ENCODE assay signal across 7 mouse cellular contexts in the genomic region with DNA sequence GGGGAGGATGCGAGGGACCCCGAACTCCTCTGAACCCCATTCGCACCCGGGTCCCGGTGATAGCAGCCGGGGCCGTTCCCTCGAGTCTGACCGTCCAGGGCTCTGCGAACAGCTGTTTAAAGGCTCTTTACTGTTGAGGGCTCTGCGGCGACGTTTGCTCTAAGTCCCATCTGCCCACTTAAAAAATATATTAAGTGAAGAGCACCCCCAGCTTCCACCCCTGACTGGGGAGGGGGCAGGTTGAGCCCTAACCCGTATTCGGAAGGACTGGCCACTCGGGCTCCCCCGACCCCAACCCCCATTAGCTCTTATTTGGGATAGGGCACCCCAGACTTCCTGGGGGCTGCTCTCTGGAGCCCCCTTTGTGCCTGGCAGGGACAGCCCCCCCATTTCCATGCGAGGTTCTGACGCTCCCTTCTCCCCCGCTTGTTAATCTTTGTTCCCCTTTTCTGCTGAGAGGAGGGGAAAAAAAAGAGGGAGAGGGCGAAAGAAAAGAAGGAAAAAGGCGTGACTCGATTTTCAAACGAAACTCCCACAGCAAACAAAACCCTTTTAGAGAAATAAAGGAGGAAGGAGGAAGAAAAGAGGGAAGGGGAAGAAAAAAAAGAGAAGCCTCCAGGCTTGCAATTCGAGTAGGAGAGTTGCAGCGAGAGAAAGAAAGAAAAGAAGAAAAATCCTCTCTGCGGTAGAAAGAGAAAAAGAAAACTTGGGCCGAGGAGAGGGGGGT. TPM values are rescaled to one million over a fixed set of nuclear protein-coding genes. Genes with fewer than 3 reads are reported as not detected.
DNase-seq lines count a peak whose midpoint lies in the region; ATAC-seq and TF ChIP-seq lines count a peak whose summit lies in the region.

No protein-coding gene starts in this region.

- peak overlapping the region; percentile 98 for H3K9ac ChIP-seq in hindbrain, embryonic 12.5 days
- H3K9ac ChIP-seq in midbrain, embryonic 13.5 days (replicated peaks), result peak overlapping the region; percentile 93

- peak; percentile 6 for ATAC-seq in common myeloid progenitor, adult 5-6 weeks (replicated peaks; ENCODE audit: low read depth, poor library complexity, severe bottlenecking)
- peak; percentile 9; the same call in 1 of the 2 replicates for ATAC-seq in hindbrain, embryonic 12.5 days (ENCODE audit: low FRiP score)
- ATAC-seq in midbrain, embryonic 13.5 days, result peak; percentile 16

- TF ChIP-seq CTCF in left cerebral cortex, adult 2 months (IDR thresholded peaks at IDR 0.05), result no peak

- no peaks in the 10 kb centered on the region for H3K9me3 ChIP-seq in hindbrain, embryonic 12.5 days (replicated peaks)
- no peaks in the 10 kb centered on the region for H3K9me3 ChIP-seq in midbrain, embryonic 13.5 days

- WGBS in hindbrain, embryonic 12.5 days, result 0% methylated on average over 28 of the region's 28 CpGs
- under 1% methylated on average over 28 of the region's 28 CpGs for WGBS in midbrain, embryonic 13.5 days

- peak overlapping the region; percentile 88 for H3K27ac ChIP-seq in left cerebral cortex, adult 2 months
- H3K27ac ChIP-seq in hindbrain, embryonic 12.5 days, result peak overlapping the region; percentile 96
- peak overlapping the region; percentile 97 for H3K27ac ChIP-seq in midbrain, embryonic 13.5 days

- no peaks in the 10 kb centered on the region for H3K27me3 ChIP-seq in hindbrain, embryonic 12.5 days
- H3K27me3 ChIP-seq in midbrain, embryonic 13.5 days, result no peaks in the 10 kb centered on the region

- intact Hi-C loops in left cerebral cortex, adult 2 months (cut with DNase I), result loop anchor here (1.0 to 2.0 kb wide), 2 partner anchors 59 to 105 kb away; partner anchors contain the start of gene Ap3s2

- H3K4me2 ChIP-seq in hindbrain, embryonic 12.5 days (replicated peaks), result peak overlapping the region; percentile 88
- H3K4me2 ChIP-seq in midbrain, embryonic 13.5 days (replicated peaks), result peak overlapping the region; percentile 86

- H3K4me3 ChIP-seq in left cerebral cortex, adult 2 months, result peak overlapping the region; percentile 57
- peak overlapping the region; percentile 85 for H3K4me3 ChIP-seq in hindbrain, embryonic 12.5 days
- H3K4me3 ChIP-seq in midbrain, embryonic 13.5 days (replicated peaks), result peak overlapping the region; percentile 90

- DNase-seq in left cerebral cortex, adult 2 months (ENCODE audit: extremely low spot score in 1 of 2, low spot score in 2 of 2), result no peak
- no peak for DNase-seq in left cerebral cortex, adult 8-10 months (ENCODE audit: low spot score in 2 of 2)
- no peak for DNase-seq in urinary bladder, postnatal 36 days (ENCODE audit: low spot score in 2 of 2)
- no peak for DNase-seq in kidney, postnatal 4 days

- H3K4me1 ChIP-seq in hindbrain, embryonic 12.5 days, result peaks cover 36% of the 10 kb centered on the region
- peaks cover 47% of the 10 kb centered on the region for H3K4me1 ChIP-seq in midbrain, embryonic 13.5 days (replicated peaks)

- H3K36me3 ChIP-seq in hindbrain, embryonic 12.5 days, result no peaks in the 10 kb centered on the region
- no peaks in the 10 kb centered on the region for H3K36me3 ChIP-seq in midbrain, embryonic 13.5 days

RNA-seq across cellular contexts. Expression of gene Zfp710, which starts 0.9 kb away (rescaled TPM):
- 10 to 100 TPM; 18.9 to 21.7 TPM for total RNA-seq in left cerebral cortex, adult 2 months (2021)
- 10 to 100 TPM; 20.9 to 22.8 (median 21.8) TPM for total RNA-seq in left cerebral cortex, adult 8-10 months (2022)
- 17.8 and 20.4 TPM in 2 replicates for total RNA-seq in common myeloid progenitor, adult 5-6 weeks (2017)
- 26.0 and 26.4 TPM in 2 replicates for polyA plus RNA-seq in hindbrain, embryonic 12.5 days (2016; fragmentation: Nextera tagmentation; extraction: Ambion mirVana)
- polyA plus RNA-seq in midbrain, embryonic 13.5 days (2015; fragmentation: Nextera tagmentation; extraction: Ambion mirVana), result 21.3 and 25.1 TPM in 2 replicates
